ENCODE assay signal across 10 mouse cellular contexts in the genomic region with DNA sequence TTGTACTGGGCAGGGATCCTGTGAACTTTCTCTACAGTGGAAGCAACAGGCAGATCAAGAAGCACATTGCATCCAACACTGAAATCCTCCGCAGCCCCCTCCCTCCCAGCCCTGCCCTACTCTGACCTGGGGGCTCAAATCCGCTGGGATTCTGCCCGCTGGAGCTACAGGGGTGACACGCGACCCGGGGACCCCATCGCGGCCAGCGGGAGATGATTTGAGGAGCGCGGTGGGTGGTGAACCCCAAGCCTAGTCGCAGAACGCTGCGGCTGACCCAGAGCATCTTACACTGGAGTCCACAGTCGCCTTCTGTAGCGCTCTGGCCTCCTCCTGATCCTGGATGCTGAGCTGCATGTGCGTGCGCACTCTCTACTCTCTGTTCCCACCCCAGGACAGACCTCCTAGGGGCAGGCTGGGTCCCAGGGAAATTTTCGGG. TPM values are rescaled to one million over a fixed set of nuclear protein-coding genes. Genes with fewer than 3 reads are reported as not detected.
DNase-seq lines count a peak whose midpoint lies in the region; ATAC-seq lines count a peak whose summit lies in the region.
"Had no signal": no experiment of that assay in that cellular context is flagged by ENCODE, and none has a peak within 500 bp of the region (broad histone marks: within the 10 kb centered on the region; RNA-seq: fewer than 3 reads in every experiment).

A gene (minus strand): TSS at position 379 of the 436 bp plus-strand sequence.

- no peak for ATAC-seq in heart, embryonic 15.5 days (replicated peaks; ENCODE audit: insufficient number of reproducible peaks, insufficient read depth, low FRiP score, low read depth)
- no peak for ATAC-seq in embryonic facial prominence, embryonic 14.5 days (ENCODE audit: low read depth)
- peak; percentile 71; the same call in 1 of the 2 replicates for ATAC-seq in limb, embryonic 11.5 days (ENCODE audit: insufficient number of reproducible peaks, low FRiP score, low TSS enrichment, low read depth)
- ATAC-seq in neural tube, embryonic 12.5 days (ENCODE audit: low FRiP score, low read depth) = peak; percentile 69

- peak within 1 kb of the TSS; percentile 62 for H3K4me2 ChIP-seq in heart, embryonic 15.5 days
- peak within 1 kb of the TSS; percentile 62 for H3K4me2 ChIP-seq in embryonic facial prominence, embryonic 14.5 days (ENCODE audit: low read depth, low read length)
- peak within 1 kb of the TSS; percentile 52; the same call in 1 of the 2 replicates for H3K4me2 ChIP-seq in limb, embryonic 11.5 days (ENCODE audit: low read depth, severe bottlenecking)
- H3K4me2 ChIP-seq in neural tube, embryonic 12.5 days (replicated peaks) = peak within 1 kb of the TSS; percentile 65

- DNase-seq in heart, postnatal 10 days = no peak
- peak; percentile 5 for DNase-seq in embryonic facial prominence, embryonic 14.5 days (ENCODE audit: low spot score)
- peak; percentile 26 for DNase-seq in limb, embryonic 11.5 days (ENCODE audit: low spot score)
- DNase-seq in gastrocnemius, adult 18-20 months (ENCODE audit: low spot score) = no peak
- no peak for DNase-seq in kidney, postnatal 4 days
- no peak for DNase-seq in thymus, adult 18-20 months
- DNase-seq: cerebellum, adult 8-10 months had no signal

- WGBS in heart, embryonic 15.5 days = 5% methylated on average over 19 of the region's 19 CpGs
- 1% methylated on average over 10 of the region's 19 CpGs for WGBS in embryonic facial prominence, embryonic 14.5 days
- 6% methylated on average over 15 of the region's 19 CpGs for whole genome bisulfite sequencing in limb, embryonic 11.5 days
- 4% methylated on average over 19 of the region's 19 CpGs for WGBS in neural tube, embryonic 12.5 days

- H3K4me1 ChIP-seq in heart, embryonic 15.5 days (replicated peaks) = peaks cover 6% of the 10 kb centered on the region; the same call in 1 of the 2 replicates
- H3K4me1 ChIP-seq in embryonic facial prominence, embryonic 14.5 days (ENCODE audit: control insufficient read depth, insufficient read depth, low read length) = no peaks in the 10 kb centered on the region
- no peaks in the 10 kb centered on the region for H3K4me1 ChIP-seq in limb, embryonic 11.5 days (ENCODE audit: control insufficient read depth, insufficient read depth, low read length)
- H3K4me1 ChIP-seq in neural tube, embryonic 12.5 days = peaks cover 6% of the 10 kb centered on the region

- no peaks in the 10 kb centered on the region for H3K36me3 ChIP-seq in heart, embryonic 15.5 days
- no peaks in the 10 kb centered on the region for H3K36me3 ChIP-seq in embryonic facial prominence, embryonic 14.5 days (ENCODE audit: control insufficient read depth, insufficient read depth, low read length)
- H3K36me3 ChIP-seq in limb, embryonic 11.5 days (ENCODE audit: control insufficient read depth, insufficient read depth, low read length) = no peaks in the 10 kb centered on the region
- no peaks in the 10 kb centered on the region for H3K36me3 ChIP-seq in neural tube, embryonic 12.5 days

- H3K9ac ChIP-seq in heart, embryonic 15.5 days = no peak within 1 kb of the TSS
- H3K9ac ChIP-seq in embryonic facial prominence, embryonic 14.5 days (ENCODE audit: low read depth, low read length) = 0 out of 2 replicates have a peak within 1 kb of the TSS, but pooled peaks have one; percentile 35
- peak within 1 kb of the TSS; percentile 34; the same call in 1 of the 2 replicates for H3K9ac ChIP-seq in limb, embryonic 11.5 days (ENCODE audit: low read length)
- no peak within 1 kb of the TSS for H3K9ac ChIP-seq in neural tube, embryonic 12.5 days

- H3K9me3 ChIP-seq in heart, embryonic 15.5 days (replicated peaks) = no peaks in the 10 kb centered on the region
- H3K9me3 ChIP-seq in embryonic facial prominence, embryonic 14.5 days (ENCODE audit: control insufficient read depth, low read length) = no peaks in the 10 kb centered on the region
- no peaks in the 10 kb centered on the region for H3K9me3 ChIP-seq in limb, embryonic 11.5 days (ENCODE audit: control insufficient read depth, low read length)
- H3K9me3 ChIP-seq in neural tube, embryonic 12.5 days = no peaks in the 10 kb centered on the region

- H3K27ac ChIP-seq in heart, embryonic 15.5 days = no peak within 1 kb of the TSS
- H3K27ac ChIP-seq in embryonic facial prominence, embryonic 14.5 days (replicated peaks; ENCODE audit: low read depth, low read length) = no peak within 1 kb of the TSS
- H3K27ac ChIP-seq in limb, embryonic 11.5 days (replicated peaks; ENCODE audit: low read depth, low read length) = no peak within 1 kb of the TSS
- no peak within 1 kb of the TSS for H3K27ac ChIP-seq in neural tube, embryonic 12.5 days

- intact Hi-C loops in heart, postnatal 10 days (cut with DNase I) = loop anchor here (5.0 kb wide), 1 partner anchor 67 kb away; no protein-coding TSS in a partner anchor

- peak within 1 kb of the TSS; percentile 34 for H3K4me3 ChIP-seq in heart, embryonic 15.5 days
- H3K4me3 ChIP-seq in embryonic facial prominence, embryonic 14.5 days (ENCODE audit: low read depth, low read length) = peak within 1 kb of the TSS; percentile 22
- H3K4me3 ChIP-seq in limb, embryonic 11.5 days (ENCODE audit: low read depth, low read length) = peak within 1 kb of the TSS; percentile 22
- H3K4me3 ChIP-seq in neural tube, embryonic 12.5 days = peak within 1 kb of the TSS; percentile 22; the same call in 1 of the 2 replicates

- H3K27me3 ChIP-seq in heart, embryonic 15.5 days = peaks cover 16% of the 10 kb centered on the region; the same call in 1 of the 2 replicates
- H3K27me3 ChIP-seq in embryonic facial prominence, embryonic 14.5 days (replicated peaks; ENCODE audit: control insufficient read depth, insufficient read depth, low read length) = no peaks in the 10 kb centered on the region; the same call in 1 of the 2 replicates
- H3K27me3 ChIP-seq in limb, embryonic 11.5 days (ENCODE audit: control insufficient read depth, insufficient read depth, low read length) = no peaks in the 10 kb centered on the region
- H3K27me3 ChIP-seq in neural tube, embryonic 12.5 days (replicated peaks) = no peaks in the 10 kb centered on the region; the same call in 1 of the 2 replicates

RNA-seq across cellular contexts. Expression of the gene that starts here (rescaled TPM):
- 0.96 and 1.8 TPM in 2 replicates for polyA plus RNA-seq in heart, embryonic 15.5 days (2015; fragmentation: Nextera tagmentation; extraction: Ambion mirVana)
- not detected for total RNA-seq in heart, postnatal 10 days (2021)
- 1.5 and 2.3 TPM in 2 replicates for polyA plus RNA-seq in embryonic facial prominence, embryonic 14.5 days (2014; fragmentation: Nextera tagmentation; extraction: Ambion mirVana)
- polyA plus RNA-seq in limb, embryonic 11.5 days (2014; fragmentation: Nextera tagmentation; extraction: Ambion mirVana) = 0.43 TPM in 1 of 2 replicates, not detected in the other
- 0.65 and 1.2 TPM in 2 replicates for polyA plus RNA-seq in neural tube, embryonic 12.5 days (2016; fragmentation: Nextera tagmentation; extraction: Ambion mirVana)
- not detected for total RNA-seq in gastrocnemius, adult 18-20 months (2021)
- total RNA-seq: liver, adult 2 months had no signal
- polyA plus RNA-seq: liver, adult 2 months had no signal

Comparison
In these comparisons a context has a peak if more than half of its experiments do, and no peak if none do; other contexts are left out.
1. Peak in DNase-seq, ATAC-seq, H3K4me3 ChIP-seq, H3K9ac ChIP-seq and H3K4me2 ChIP-seq in limb, embryonic 11.5 days; RNA of the gene not detected or under 1 TPM.